Mouse (Mus musculus): ENCODE measurements around the gene 1700008P02Rik. TPM values are rescaled to one million over a fixed set of nuclear protein-coding genes. Genes with fewer than 3 reads are reported as not detected.
"Not testable (repeated sequence)": the region's sequence is repeated elsewhere in the genome, so short reads cannot be mapped to it uniquely, and the experiment has no call there.

1700008P02Rik gene
- total RNA-seq (2022) = not detected

- no peak for DNase-seq
Measured at GRCm38 (mm10) chr3:6620343-6620742, at the start of gene 1700008P02Rik. TSS of gene 1700008P02Rik (minus strand) at chr3:6620443.

DNA sequence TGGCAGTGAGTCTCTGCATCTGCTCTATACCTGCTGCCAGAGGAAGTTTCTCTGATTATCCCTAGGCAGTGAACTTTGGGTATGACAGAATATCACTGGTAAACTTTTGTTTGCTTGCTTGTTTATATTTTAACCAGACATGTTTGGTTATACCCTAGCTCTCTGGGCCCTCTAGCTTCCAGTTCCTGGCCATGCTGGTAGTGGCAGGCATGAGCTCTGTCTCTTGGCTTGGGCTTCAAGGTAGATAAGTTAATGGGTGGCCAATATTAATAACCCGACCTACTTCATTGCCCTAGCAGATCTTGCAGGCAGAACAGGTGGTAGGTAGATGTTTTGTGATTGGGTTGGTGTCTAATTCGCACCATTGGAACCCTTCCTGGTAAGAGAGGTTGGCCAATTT is 29.2 kb upstream of the 1700008P02Rik start:
- no peak for DNase-seq

DNA sequence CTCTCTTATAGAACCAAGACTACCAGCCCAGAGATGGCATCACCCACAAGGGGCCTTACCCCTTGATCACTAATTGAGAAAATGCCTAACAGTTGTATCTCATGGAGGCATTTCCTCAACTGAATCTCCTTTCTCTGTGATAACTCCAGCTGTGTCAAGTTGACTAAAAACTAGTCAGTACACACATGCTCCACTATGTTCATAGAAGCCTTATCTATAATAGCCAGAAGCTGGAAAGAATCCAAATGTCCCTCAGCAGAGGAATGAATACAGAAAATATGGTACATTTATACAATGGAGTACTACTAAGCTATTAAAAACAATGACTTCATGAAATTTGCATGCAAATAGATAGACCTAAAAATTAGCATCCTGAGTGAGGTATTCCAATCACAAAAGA is 17.9 kb upstream of the 1700008P02Rik start:
- DNase-seq = not testable (repeated sequence)

DNA sequence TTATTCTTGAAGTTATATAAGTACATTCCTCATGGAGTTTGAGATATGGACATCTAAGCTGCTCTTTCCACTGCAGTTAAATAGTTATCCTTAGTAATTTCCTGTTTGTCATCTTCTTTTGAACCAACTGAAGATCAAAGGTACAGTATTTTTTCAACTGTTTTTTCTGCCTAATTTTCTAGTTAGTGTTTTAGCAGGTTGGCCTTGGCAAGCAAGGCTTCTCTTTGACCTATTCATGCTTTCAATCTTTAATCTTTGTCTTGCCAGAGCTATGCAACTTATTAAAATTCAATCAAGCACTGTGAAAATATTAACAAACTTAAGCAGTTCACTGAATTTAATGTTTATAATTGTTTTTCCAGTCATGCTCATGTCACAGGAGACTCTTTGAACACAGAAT is 14.0 kb upstream of the 1700008P02Rik start:
- DNase-seq = no peak

DNA sequence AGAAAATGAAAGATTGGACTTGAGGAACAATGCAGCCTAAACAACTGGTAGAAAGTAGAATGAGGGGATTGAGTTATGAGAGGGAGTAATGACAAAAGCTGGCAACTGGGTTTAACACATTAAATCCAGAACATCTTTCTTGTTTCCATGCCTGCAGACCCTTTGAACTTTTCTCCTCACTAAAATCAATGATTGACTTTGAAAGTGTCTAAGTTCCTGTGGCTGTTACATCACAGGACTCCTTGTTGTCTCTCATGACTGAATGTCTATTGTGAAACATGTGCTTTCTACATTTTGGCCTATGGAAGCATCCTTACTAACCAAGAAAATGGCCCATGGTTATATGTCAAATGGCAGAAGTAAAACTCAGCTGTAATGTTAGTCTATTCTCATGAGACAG is 2.4 kb downstream of the 1700008P02Rik start:
- DNase-seq = no peak

Measured in adrenal gland, adult 8-10 months (tissue).